Mouse (Mus musculus): ENCODE data around the gene Mast1.

DNA sequence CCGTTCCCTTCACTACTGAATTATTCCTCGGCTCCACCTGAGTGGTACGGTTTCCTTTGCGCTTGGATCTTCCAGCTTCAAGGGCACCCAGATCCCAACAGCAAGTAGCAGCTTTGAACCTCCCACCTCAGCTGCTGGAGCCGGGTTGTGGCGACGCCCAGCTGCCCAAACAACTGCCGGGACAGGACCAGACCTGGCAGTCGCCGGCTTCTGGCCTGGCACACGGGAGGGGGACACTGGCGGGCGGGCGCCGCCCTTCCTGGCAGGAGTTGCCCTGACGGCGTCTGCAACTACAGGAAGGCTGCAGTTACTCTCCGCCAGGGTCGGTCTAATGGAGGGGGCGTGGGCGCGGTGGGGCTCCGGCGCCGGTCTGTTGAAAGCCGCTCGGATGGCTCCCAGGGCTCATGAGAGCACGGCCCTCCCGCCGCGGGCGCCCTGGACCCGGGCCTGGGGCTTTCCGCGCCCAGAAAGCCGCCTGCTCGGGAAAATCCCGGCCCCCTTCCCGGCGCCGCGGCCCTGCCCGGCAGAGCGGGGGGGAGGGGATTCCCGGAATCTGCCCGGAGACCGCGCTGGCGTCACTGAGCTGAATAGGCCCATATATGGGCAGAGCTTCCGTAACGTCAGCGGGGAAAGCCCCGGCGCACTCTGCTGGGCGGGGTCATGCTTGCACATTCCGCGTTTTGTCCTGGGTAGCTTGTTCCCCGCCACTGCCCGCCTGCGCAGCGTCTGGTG is 39.0 kb upstream of the Mast1 start:
- no peak for TF ChIP-seq CTCF (IDR thresholded peaks at IDR 0.05; ENCODE audit: low read depth)
- TF ChIP-seq EP300 (IDR thresholded peaks at IDR 0.05; ENCODE audit: low read depth): no peak
